Mouse (Mus musculus) kidney, postnatal 14 days (tissue): ENCODE data around the gene Cept1.

Source experiments
- DNase-seq: peaks from one replicate; pipeline ENCODE4 v3.0.0; 2022; ENCODE audit warnings: mixed read lengths

Cept1 gene

DNA sequence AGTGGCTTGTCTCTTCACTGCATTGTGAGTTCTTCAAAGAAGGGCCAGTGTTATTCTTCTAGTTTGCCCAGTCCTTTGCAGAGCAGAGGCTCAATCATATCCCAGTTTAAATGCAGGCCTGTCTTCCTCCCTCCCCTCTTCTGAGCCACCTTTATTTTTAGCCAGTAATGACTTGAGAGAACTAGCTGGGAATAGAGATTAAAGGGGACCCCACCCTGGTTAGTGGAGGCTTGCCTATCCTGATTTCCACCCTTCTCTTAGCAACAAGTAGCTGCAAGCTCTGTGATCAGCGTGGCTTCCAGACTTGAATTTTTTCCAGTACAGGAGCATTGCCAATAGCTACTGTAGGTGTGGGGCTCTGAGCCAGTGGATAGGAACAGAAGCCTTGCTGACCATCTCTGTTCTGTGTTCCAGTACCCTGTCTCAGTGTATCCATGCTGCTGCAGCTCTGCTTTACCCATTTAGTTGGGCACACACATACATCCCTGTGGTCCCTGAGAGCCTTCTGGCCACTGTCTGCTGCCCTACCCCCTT is 53.1 kb downstream of the Cept1 start:
- no peak for DNase-seq

DNA sequence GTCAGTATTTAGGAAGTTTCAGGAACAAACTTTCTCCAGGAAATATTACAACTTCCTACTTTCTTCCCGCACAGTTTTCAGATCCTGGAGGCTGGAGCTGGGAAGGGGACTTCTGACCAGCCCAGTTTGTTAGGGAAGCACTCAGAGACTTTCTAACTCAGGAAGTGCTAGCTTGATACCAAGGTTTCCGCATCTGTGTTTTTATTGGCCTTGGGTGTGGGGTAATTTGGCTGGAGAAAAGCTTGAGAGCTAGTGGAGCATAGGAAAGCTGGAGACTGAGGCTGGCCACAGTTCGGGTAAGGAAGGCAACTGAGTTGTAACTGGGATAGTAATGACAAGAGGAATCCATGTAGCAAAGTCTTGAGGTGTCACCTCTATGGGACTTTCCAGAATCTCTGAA is 53.7 kb downstream of the Cept1 start:
- DNase-seq = no peak

DNA sequence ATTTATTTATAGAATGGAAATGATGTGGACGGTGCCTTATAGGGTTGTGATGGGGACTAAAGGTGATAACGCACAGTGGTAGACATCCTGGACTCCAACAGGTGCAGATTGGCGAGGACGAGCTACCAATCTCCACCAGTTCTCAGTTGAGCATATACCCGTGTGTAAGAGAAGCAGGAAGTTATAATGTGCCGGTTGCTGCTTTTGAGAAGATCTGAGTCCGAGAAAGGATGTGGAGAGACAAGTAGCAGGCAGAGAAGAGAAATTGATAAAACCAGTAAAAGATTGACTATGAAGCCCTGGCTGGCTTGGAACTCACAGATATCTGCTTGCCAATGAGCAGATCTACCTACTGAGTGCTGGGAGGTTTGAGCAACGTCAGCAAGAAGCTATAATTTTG is 54.4 kb downstream of the Cept1 start:
- no peak for DNase-seq

DNA sequence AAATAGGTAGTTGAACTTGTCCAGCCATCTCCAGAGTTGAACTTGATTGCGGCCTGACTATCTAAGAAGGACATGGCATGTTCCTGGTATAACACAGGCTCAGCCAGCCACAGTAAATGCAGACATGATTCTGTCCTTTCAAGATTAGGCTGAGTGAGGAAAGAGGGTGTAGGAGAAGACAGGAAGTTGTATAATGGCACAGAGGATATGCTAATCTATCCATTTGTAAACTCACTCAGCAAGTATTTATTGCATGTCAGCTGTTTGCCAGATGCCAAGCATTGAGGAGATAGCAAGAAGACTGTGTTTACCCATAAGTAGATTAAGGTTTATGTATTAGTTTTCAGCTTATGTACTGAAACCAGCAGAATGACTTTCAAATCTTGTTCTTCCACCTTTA is 54.9 kb downstream of the Cept1 start:
- DNase-seq = no peak

DNA sequence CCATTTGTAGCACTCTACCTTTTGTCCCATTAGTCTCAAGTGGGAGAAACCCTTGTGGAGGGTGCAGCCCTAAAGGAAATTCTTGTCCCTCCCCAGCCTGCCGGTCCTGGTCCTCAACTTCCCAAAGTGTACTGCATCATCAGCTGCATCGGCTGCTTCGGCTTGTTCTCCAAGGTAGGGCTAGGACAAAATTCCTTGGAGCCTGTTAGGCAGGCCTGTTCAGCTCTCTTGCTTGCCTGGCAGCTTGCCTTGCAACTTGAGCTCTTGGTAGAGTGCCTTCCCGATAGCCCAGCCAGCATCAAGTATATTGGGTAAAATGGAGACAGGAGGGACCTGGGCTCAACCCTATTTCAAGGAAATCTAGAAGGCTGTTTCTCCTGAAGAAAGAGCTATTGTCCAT is 57.4 kb downstream of the Cept1 start:
- no peak for DNase-seq

DNA sequence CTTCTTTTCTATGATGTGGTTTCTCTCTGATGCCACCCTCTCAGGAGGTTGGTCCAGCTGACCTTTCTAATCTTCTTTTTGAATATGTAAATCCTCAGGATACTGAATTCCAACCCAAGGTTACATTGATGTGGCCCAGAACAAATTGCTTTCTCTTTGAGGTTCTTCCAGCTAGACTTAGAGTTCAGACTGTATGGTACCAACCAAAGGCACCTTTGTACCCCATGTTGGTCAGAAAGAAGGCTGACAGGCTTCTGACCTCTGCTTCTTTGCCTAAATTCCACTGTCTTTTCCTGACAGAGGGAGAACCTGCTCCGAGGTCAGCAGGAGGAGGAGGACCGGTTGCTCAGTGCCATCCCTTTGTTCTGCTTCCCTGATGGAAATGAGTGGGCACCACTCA is 60.1 kb downstream of the Cept1 start:
- no peak for DNase-seq

DNA sequence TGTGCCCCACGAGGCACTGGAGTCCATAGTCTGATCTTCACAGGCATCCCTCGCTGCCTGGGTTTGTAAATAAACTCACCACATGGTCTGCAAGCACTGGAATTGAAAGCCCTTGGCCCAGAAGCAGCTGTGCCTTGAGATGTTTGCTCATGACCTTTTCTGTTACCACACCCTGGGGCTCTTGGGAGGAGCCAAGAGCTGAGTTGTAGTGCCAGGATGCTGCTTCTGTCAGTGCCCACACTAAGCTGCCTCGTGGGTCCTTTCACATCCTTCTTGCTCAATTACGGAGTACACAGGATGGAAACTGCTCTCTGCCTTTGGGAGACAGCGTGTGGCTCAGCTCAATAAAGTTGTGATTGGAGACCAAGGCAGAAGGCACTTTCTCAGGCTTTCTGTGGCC is 61.8 kb downstream of the Cept1 start:
- DNase-seq = no peak

DNA sequence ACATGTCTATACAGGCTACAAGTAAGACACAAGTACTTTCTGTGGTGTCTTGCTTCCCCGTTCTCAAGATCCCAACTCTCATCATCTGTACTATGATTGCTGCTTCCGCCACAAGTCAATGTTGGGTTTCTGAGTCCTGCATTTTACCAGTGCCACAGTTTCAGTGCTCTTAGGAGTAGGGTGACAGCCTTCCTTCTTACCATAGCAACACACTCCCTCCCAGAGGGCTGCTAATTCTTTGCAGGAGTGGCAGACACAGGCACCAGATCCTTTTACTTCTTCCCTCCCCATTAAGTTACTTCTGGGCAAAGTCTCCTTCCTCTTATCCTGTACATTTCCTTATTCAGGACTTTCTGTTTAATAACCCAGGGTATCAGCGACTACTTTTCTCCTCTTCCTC is 62.7 kb downstream of the Cept1 start:
- DNase-seq = no peak

DNA sequence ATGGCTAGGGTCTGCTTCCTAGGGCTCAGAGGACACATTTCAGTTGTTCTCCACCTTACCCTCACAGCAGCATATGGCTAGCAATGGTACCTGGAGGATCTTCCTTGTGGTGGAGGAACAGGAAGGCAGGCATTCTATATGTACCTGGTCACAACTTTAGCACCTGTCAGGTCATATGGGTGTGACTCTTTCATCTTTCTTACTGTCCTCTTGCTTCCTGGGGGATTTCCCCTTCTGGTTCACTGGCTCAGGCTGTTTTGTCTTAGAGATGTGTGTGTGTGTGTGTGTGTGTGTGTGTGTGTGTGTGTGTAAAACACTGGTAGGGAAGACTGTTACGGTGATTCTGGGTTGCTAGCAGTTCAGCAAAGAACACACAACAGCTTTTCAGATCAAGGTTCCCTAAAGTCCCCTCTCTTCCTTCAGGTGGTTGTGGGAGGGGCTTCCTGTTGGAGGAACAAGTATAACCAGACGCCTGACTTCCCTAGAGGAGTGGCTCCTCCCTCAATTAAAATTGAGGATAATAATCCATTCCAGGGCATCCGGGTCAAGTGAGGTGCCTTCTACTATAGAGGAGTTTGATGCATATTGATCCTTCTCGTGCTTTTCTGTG is 63.7 kb downstream of the Cept1 start:
- no peak for DNase-seq

DNA sequence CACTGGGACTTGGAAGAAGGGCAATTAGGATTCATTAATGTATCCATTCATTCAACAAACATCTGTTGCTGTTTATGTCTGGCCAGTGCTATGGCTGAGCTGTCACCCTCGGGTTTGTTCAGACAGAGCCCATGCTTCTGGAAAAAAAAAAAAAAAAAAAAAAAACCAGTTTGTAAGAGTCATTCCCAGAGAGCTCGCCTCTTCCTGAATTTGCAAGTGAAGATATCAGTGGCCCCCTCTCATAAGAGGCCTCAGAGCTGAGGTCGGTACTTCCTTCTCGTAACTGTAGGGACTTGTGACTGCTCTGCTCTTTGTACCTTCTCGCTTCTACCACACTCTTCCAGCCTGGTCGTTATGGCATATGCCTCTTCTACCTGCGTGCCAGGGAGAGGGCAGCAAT is 64.3 kb downstream of the Cept1 start:
- no peak for DNase-seq

DNA sequence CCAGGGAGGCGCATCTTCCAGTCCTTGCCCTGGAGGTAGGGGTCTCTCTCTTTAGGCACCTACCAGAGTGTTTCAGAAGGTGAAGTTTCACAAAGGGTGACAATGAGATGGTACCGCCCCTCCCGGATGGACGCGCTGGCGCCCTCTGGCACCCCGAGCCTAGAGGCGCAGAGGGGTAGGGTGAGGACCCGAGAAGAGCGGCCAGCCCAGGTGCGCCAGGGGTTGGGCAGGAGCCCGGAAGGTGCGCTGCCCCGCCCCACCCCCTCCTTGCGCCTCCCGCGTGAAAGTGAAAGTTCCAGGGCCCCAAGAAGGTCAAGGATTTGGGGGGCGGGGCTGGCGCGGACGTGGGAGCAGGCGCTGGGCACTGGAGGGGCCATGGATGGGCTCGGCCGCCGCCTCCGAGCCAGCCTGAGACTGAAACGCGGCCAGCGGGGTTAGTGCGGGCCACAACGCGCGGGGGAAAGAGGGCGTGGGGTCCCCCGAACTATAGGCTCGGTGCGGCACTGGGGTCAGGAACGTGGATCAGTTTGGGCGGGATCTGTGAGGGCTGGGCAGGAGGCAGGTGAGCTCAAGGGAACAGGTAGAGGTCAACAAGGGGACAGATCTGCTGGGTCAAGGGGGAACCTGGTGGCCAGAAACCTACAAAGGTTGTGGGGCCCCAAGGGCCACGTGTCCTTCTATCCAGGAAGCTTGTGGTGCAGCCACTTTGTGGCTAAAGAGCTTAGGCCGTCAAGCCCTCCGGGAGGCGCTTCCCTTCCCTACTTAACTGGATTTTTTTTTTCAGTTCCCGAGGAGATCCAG is 65.1 kb downstream of the Cept1 start, which contains the start of gene Dennd2d:
TSS of gene Dennd2d (plus strand) at position 125 of the 801 bp plus-strand sequence.
- DNase-seq = peak; percentile 74

DNA sequence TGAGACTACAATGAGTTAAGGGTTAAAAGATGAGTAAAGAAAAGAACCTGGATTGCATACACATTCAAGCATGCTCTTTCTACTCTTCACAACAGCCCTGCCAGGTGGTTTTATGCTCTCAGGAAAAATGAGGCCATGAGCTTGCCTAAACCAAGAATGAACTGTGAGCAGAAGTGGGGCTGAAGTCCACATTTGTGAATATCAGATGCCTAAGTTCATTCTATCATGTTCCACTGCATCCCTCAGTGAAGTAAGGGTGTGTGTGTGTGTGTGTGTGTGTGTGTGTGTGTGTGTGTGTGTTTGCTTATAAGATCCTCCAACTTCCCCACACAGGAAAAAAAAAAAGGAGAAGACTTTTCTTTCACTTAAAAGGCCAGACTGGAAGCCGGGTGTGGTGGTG is 70.7 kb downstream of the Cept1 start:
- DNase-seq = no peak

DNA sequence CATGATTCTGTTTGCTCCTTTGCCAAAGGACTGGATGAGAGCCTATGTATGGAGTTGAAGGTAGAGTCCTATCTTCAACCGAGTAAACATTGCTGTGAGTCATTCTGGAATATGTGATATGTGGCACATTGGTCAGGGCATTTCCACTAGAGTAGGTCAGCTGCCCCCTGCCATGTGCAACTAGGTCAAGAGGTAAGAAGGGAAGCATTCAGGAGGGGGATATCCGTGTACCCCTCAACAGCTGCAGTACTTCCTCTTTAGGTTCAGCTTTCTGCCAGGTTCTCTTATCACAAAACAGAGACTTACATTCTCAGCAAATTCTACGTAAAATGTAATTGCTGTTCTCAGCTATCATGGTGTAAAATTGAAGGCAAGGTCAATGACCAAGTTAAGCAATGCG is 73.4 kb downstream of the Cept1 start:
- no peak for DNase-seq

DNA sequence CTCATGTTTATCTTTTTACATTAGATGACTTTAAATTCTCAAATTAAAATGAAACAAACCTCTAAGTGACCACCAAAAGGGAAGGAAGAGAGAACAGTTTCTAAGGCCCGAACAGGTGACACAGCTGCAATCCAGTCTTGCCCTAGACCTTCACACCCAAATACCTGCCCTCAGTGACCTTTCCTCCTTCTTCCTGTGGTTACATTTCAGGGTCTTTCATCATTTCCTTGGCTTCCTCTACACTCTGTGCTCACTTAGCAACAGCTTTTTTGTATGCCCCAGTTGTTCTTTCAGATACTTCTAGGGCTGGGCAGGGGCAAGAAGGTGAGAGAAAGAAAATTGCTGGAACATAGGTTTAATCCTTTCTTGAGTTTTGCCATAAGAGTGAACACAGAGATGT is 82.9 kb downstream of the Cept1 start:
- no peak for DNase-seq

DNA sequence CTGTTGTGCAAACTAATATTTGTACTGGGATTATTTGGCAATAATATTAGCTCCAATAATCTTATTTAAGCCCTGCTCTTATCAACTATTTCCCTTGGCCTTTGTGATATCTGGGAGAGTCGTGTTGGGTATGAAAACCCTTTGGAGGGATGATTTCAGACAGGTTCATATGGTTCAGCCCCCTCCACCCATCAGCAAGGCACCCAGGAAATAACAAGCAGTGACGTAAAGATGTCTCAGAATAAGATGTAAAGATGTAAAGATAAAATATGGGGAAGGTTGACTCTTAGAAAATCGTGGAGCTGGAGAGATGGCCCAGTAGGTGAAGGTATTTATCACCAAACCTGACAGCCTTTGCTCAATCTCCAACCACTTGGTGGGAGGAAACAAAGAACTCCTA is 85.1 kb downstream of the Cept1 start:
- DNase-seq = no peak

DNA sequence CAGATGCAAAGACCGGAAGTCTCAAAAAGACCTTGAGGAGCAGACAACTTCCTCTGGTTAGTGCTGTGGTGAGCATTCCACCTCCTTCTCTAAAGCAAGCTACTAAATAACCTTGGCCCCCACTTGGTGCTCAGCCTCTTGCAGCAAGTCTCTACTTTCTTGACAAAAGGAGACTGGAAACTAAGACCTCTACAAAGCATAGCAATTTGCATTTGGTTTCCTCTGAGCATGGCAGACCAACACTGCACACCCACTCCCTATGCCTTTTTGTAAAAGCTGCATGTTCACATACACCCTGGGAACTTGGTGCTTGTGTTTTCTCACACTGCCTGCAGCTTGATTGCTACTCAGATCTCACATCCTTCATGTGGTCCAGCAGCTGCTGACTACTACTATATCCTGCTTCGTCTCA is 85.5 kb downstream of the Cept1 start:
- no peak for DNase-seq

DNA sequence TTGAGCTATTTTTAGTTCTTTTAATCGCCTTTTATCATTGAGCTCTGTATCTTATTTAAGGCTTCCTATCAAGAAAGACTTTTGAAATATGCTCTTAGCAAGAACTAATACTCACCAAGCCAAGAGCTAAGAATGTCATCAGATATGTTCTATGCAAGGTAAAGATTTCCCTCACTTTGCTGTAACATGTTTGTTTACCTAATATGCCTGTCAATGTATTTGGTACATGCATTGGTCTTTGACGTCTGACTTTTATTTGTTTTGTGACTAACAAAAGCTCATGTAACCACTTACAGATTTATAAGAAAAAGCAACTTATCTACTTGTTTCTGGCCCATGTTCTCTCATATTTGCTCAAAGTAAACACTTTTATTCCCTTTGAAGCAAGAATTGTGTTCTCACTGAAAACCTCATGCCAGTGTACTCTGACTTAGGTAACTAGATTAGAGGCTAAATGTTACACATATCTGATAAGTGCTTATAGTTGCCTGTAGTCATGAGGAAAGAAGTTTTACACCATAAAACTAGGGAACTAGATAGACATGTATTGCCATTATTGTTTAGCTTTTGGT is 90.2 kb downstream of the Cept1 start:
- DNase-seq = no peak

DNA sequence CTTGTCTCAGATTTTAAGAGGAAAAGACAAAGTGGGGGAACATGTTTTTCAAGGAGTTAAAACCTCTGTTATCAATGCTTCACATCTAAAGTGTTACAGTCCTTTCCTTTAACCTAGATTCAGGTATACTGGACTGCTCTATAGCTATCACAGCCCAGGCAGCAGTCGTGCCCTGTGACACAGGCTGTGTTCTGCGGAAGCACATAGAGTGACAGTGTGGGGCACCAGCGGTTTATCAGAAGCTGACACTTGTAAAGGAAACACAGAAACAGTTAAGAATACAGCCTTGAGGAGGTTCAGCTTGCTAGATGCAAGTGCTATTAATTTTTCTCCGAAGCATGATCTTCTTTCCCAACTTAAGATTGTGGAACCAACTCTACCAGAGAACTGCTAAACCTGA is 95.0 kb downstream of the Cept1 start:
- no peak for DNase-seq
